Mouse (Mus musculus) CD4-positive naive resting alpha-beta T cell, adult 57 days (primary cell): ENCODE data around the gene Mpped1. TPM values are rescaled to one million over a fixed set of nuclear protein-coding genes. Genes with fewer than 3 reads are reported as not detected.

Experiments
- total RNA-seq: library from RNA; stranded (reverse); gene quantifications from one replicate; pipeline ENCODE4 v1.2.4, GENCODE M21; 2023

The Mpped1 gene
- not detected for total RNA-seq

DNA sequence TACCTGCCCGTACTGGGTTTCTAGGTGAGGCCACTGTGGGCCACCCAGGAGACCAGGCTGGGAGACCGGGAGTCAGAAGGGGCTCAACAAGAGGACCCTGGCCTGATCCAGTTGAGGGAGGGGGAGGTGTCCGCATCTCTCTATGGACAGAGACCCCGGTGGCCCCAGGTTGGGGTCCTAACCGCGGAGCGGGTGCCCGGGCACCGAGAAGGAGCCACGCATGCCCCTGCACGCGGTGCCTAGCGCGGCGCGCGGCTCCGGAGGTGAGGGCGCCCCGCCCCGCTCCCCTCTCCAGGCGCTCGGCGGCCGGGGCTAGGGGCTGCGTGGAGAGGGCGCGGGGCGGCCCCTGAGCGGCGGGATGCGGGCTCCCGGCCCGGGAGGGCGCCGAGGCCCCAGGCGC is at the start of gene Mpped1:
Mpped1 (plus strand) TSS at position 81 of the 400 bp plus-strand sequence.

Other genes with a start within 250 kb of the Mpped1 start
- 114 TPM for gene Tspo, start 215.9 kb upstream of the Mpped1 start, total RNA-seq
- 16.2 TPM for gene Mcat, start 215.7 kb upstream of the Mpped1 start, total RNA-seq
- 21.7 TPM for gene Ttll12, start 184.3 kb upstream of the Mpped1 start, total RNA-seq
- not detected for gene Scube1, start 54.4 kb upstream of the Mpped1 start, total RNA-seq